Mouse (Mus musculus) myocyte (in vitro differentiated cells): ENCODE measurements around the gene Vps45. TPM values are rescaled to one million over a fixed set of nuclear protein-coding genes. Genes with fewer than 3 reads are reported as not detected.

Source experiments
- H3K27me3 ChIP-seq: one replicate; pipeline ENCODE4 v1.6.1; 2011; ENCODE audit not compliant: control insufficient read depth, insufficient read depth, insufficient read length
- H3K36me3 ChIP-seq: one replicate; pipeline ENCODE4 v1.6.1; 2011; ENCODE audit not compliant: control insufficient read depth, insufficient read depth
- H3K4me2 ChIP-seq: one replicate; pipeline ENCODE4 v1.6.1; 2011; ENCODE audit warnings: low read depth, control low read depth
- H3K4me3 ChIP-seq: one replicate; pipeline ENCODE4 v1.5.1; 2011; ENCODE audit warnings: mild to moderate bottlenecking, control low read depth, moderate library complexity
- H3K79me2 ChIP-seq: one replicate; pipeline ENCODE4 v1.6.1; 2011; ENCODE audit not compliant: control insufficient read depth, insufficient read depth
- H3ac ChIP-seq: one replicate; pipeline ENCODE4 v1.6.1; 2011; ENCODE audit not compliant: control insufficient read depth, insufficient read length
- CEBPB ChIP-seq: IDR thresholded peaks from 2 replicates; pipeline ENCODE4 v1.6.1; 2011; ENCODE audit warnings: mild to moderate bottlenecking, moderate library complexity; ENCODE audit not compliant: poor library complexity, insufficient read depth, severe bottlenecking
- E2F4 ChIP-seq: IDR thresholded peaks from one replicate; pipeline ENCODE4 v1.6.1; 2011; ENCODE audit warnings: mild to moderate bottlenecking, control low read depth, moderate library complexity; ENCODE audit not compliant: insufficient read depth
- MAX ChIP-seq: IDR thresholded peaks from one replicate; pipeline ENCODE4 v1.6.1; 2011; ENCODE audit warnings: low read depth, mild to moderate bottlenecking, control low read depth
- MYOD1 ChIP-seq, 3 experiments: IDR thresholded peaks; one replicate each; pipeline ENCODE4 v1.6.1; 2011; ENCODE audit warnings: control low read depth in 2 of 3, low read depth in 2 of 3, mild to moderate bottlenecking in 2 of 3, moderate library complexity in 1 of 3; ENCODE audit not compliant: insufficient read length in 2 of 3, control insufficient read depth in 1 of 3
- MYOG ChIP-seq, 3 experiments: IDR thresholded peaks; one replicate each; pipeline ENCODE4 v1.6.1; 2011; ENCODE audit warnings: control low read depth in 2 of 3, low read depth in 2 of 3, mild to moderate bottlenecking in 2 of 3; ENCODE audit not compliant: insufficient read length in 2 of 3, control insufficient read depth in 1 of 3, insufficient read depth in 1 of 3
- POLR2A ChIP-seq: IDR thresholded peaks from one replicate; pipeline ENCODE4 v1.6.1; 2011; ENCODE audit warnings: low read depth, mild to moderate bottlenecking, control low read depth, moderate library complexity; ENCODE audit not compliant: insufficient read length
- POLR2AphosphoS2 ChIP-seq: IDR thresholded peaks from one replicate; pipeline ENCODE4 v1.6.1; 2011; ENCODE audit warnings: low read depth, control low read depth; ENCODE audit not compliant: insufficient read length
- REST ChIP-seq: IDR thresholded peaks from one replicate; pipeline ENCODE4 v1.6.1; 2011; ENCODE audit warnings: mild to moderate bottlenecking, control low read depth, moderate library complexity; ENCODE audit not compliant: insufficient read depth, insufficient read length
- SRF ChIP-seq: IDR thresholded peaks from one replicate; pipeline ENCODE4 v1.6.1; 2011; ENCODE audit warnings: low read depth; ENCODE audit not compliant: control insufficient read depth, insufficient read length
- TCF12 ChIP-seq: IDR thresholded peaks from one replicate; pipeline ENCODE4 v1.6.1; 2011; ENCODE audit warnings: mild to moderate bottlenecking, control low read depth; ENCODE audit not compliant: poor library complexity, insufficient read depth, severe bottlenecking
- TCF3 ChIP-seq: IDR thresholded peaks from one replicate; pipeline ENCODE4 v1.6.1; 2011; ENCODE audit warnings: low read depth, control low read depth; ENCODE audit not compliant: insufficient read length
- USF1 ChIP-seq: IDR thresholded peaks from one replicate; pipeline ENCODE4 v1.6.1; 2011; ENCODE audit warnings: low read depth, mild to moderate bottlenecking, control low read depth, moderate library complexity
- polyA plus RNA-seq: library from polyadenylated mRNA; unstranded; fragments of >200 nt; fragmentation: generic; extraction: Trizol; gene quantifications from one replicate; pipeline ENCODE4 v1.2.1, GENCODE M21; 2012; ENCODE audit warnings: missing spikeins

Vps45 gene
- polyA plus RNA-seq, 1 experiment = 22.0 TPM

GRCm38 (mm10) chr3:95997203-95997721 is 61.0 kb downstream of the Vps45 start:
- H3K36me3 ChIP-seq = no peaks in the 10 kb centered on the region
- peak overlapping the region; percentile 65 for H3K4me3 ChIP-seq
- TF ChIP-seq POLR2A = peak; percentile 53
- TF ChIP-seq MYOD1 (IDR thresholded peaks at IDR 0.05; ENCODE audit: control insufficient read depth in 1 of 3, insufficient read length in 2 of 3, low read depth in 2 of 3) = no peak
- no peak for TF ChIP-seq CEBPB
- TF ChIP-seq MAX = no peak
- peak; percentile 32 for TF ChIP-seq POLR2AphosphoS2
- no peak for TF ChIP-seq MYOG (IDR thresholded peaks at IDR 0.05; ENCODE audit: control insufficient read depth in 1 of 3, insufficient read depth in 1 of 3, insufficient read length in 2 of 3, low read depth in 2 of 3)
- TF ChIP-seq TCF12 = no peak
- TF ChIP-seq E2F4 = no peak
- TF ChIP-seq SRF = no peak
- TF ChIP-seq REST = no peak
- peak; percentile 75 for TF ChIP-seq USF1
- TF ChIP-seq TCF3 = no peak
- H3ac ChIP-seq = no peak overlapping the region
- H3K27me3 ChIP-seq = no peaks in the 10 kb centered on the region
- H3K4me2 ChIP-seq = peak overlapping the region; percentile 94
- peaks cover 24% of the 10 kb centered on the region for H3K79me2 ChIP-seq

GRCm38 (mm10) chr3:95996451-95997073 is 61.7 kb downstream of the Vps45 start:
- no peaks in the 10 kb centered on the region for H3K27me3 ChIP-seq
- no peaks in the 10 kb centered on the region for H3K36me3 ChIP-seq
- H3K79me2 ChIP-seq = peaks cover 26% of the 10 kb centered on the region
- peak overlapping the region; percentile 89 for H3ac ChIP-seq
- TF ChIP-seq CEBPB (no peak), MAX (no peak), POLR2AphosphoS2 (no peak), SRF (no peak)
- H3K4me2 ChIP-seq = peak overlapping the region; percentile 94
- peak overlapping the region; percentile 65 for H3K4me3 ChIP-seq

GRCm38 (mm10) chr3:95995802-95996428 is 62.4 kb downstream of the Vps45 start, which contains the start of gene Plekho1:
Gene Plekho1, minus strand, starts transcription at chr3:95996001.
- peak within 1 kb of the TSS; percentile 65 for H3K4me3 ChIP-seq
- peaks cover 26% of the 10 kb centered on the region for H3K79me2 ChIP-seq
- peak within 1 kb of the TSS; percentile 95 for H3K4me2 ChIP-seq
- no peaks in the 10 kb centered on the region for H3K36me3 ChIP-seq
- TF ChIP-seq POLR2A (peak; percentile 72), MYOG (IDR thresholded peaks at IDR 0.05; ENCODE audit: control insufficient read depth in 1 of 3, insufficient read depth in 1 of 3, insufficient read length in 2 of 3, low read depth in 2 of 3) (peak in 1 of 3 experiments; percentile 13), MYOD1 (IDR thresholded peaks at IDR 0.05; ENCODE audit: control insufficient read depth in 1 of 3, insufficient read length in 2 of 3, low read depth in 2 of 3) (no peak), REST (no peak)
- H3ac ChIP-seq = peak within 1 kb of the TSS; percentile 89
- no peaks in the 10 kb centered on the region for H3K27me3 ChIP-seq

GRCm38 (mm10) chr3:95994975-95995801 is 63.1 kb downstream of the Vps45 start:
- peak overlapping the region; percentile 95 for H3K4me2 ChIP-seq
- H3K36me3 ChIP-seq = no peaks in the 10 kb centered on the region
- TF ChIP-seq TCF3 = no peak
- no peak for TF ChIP-seq E2F4
- TF ChIP-seq USF1 = no peak
- H3K4me3 ChIP-seq = peak overlapping the region; percentile 65
- H3K27me3 ChIP-seq = no peaks in the 10 kb centered on the region
- H3ac ChIP-seq = peak overlapping the region; percentile 89
- H3K79me2 ChIP-seq = peaks cover 26% of the 10 kb centered on the region

GRCm38 (mm10) chr3:95994381-95994846 is 63.9 kb downstream of the Vps45 start:
- H3ac ChIP-seq = peak overlapping the region; percentile 89
- H3K79me2 ChIP-seq = peaks cover 26% of the 10 kb centered on the region
- TF ChIP-seq MYOG (IDR thresholded peaks at IDR 0.05; ENCODE audit: control insufficient read depth in 1 of 3, insufficient read depth in 1 of 3, insufficient read length in 2 of 3, low read depth in 2 of 3) (no peak), REST (no peak), USF1 (no peak), CEBPB (no peak), TCF3 (no peak), POLR2A (no peak), POLR2AphosphoS2 (no peak), SRF (no peak), TCF12 (no peak), E2F4 (no peak), MYOD1 (IDR thresholded peaks at IDR 0.05; ENCODE audit: control insufficient read depth in 1 of 3, insufficient read length in 2 of 3, low read depth in 2 of 3) (no peak), MAX (no peak)

More at GRCm38 (mm10) chr3:95994381-95994846, 63.9 kb downstream of the Vps45 start:
- Histone ChIP-seq H3K4me2 (peak overlapping the region; percentile 95), H3K4me3 (peak overlapping the region; percentile 65), H3K27me3 (no peaks in the 10 kb centered on the region), H3K36me3 (no peaks in the 10 kb centered on the region)
